Mouse (Mus musculus): ENCODE data around the gene Tnpo3.

Tnpo3 gene

DNA sequence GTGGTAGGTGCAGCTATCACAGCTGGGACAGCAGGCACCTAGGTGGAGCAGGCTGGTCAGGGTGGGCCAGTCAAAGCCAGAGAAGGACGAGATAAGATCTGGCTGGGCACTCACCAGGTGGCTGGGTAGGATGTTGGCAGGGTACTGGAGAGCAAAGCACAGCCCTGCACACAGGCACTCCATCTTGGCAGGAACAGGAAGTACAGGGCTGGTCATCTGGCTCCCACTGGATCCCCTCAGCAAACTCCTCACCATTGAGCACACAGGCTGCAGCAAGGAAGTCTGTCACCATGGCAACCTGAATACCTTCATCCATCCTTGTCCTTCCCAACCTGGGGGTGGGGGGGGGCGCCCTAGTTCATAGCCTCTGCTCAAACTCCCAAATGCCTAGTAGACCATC is 111.9 kb downstream of the Tnpo3 start:
- no peaks in the 10 kb centered on the region for H3K36me3 ChIP-seq (ENCODE audit: control insufficient read depth, insufficient read depth, low read length, poor library complexity, severe bottlenecking)
- H3K27me3 ChIP-seq (ENCODE audit: control insufficient read depth, insufficient read depth, low read length, poor library complexity, severe bottlenecking): no peaks in the 10 kb centered on the region
- DNase-seq (ENCODE audit: low read depth, low spot score): no peak

DNA sequence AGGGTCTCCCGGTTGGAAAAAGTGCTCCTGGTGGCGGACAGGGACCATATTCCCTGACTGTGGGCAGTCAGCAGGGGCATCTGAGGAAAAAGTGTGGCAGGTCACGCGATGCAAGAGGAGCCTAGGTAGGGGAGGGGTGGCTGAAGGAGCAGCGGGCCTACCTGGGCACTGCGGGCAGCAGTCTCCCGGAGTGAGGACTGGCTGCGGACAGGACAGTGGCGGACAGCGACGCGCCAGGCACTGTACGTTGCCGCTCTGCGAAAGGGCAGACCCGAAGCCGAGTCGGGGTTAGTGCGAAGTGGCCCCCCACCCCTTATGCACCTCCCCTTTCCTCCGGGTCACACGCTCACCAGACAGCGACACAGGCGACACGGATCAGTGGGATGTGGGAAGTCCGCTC is 113.4 kb downstream of the Tnpo3 start:
- Histone ChIP-seq H3K27me3 (ENCODE audit: control insufficient read depth, insufficient read depth, low read length, poor library complexity, severe bottlenecking) (no peaks in the 10 kb centered on the region), H3K36me3 (ENCODE audit: control insufficient read depth, insufficient read depth, low read length, poor library complexity, severe bottlenecking) (no peaks in the 10 kb centered on the region)
- DNase-seq (ENCODE audit: low read depth, low spot score): no peak

DNA sequence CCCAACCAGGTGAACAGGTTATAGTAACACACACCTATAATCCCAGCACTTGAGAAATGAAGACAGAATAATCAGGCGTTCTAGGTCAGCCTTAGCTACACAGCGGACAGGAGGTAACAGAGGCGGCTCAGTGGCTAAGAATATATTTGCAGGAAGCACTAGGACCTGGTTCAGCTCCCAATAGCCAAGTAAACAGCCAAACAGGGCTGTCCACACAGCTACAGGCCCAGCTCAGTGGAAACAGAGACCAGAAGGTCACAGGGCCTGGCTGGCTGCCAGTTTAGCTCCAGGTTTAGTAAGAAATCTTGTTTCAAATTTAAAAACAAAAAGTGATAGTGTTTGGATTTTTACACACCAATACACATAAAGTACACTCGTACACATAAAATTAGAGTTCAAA is 115.6 kb downstream of the Tnpo3 start:
- H3K27me3 ChIP-seq (ENCODE audit: control insufficient read depth, insufficient read depth, low read length, poor library complexity, severe bottlenecking): no peaks in the 10 kb centered on the region
- H3K36me3 ChIP-seq (ENCODE audit: control insufficient read depth, insufficient read depth, low read length, poor library complexity, severe bottlenecking): no peaks in the 10 kb centered on the region
- DNase-seq (ENCODE audit: low read depth, low spot score): no peak

All from splenic B cell, adult 2 months (primary cell).